Mouse (Mus musculus) kidney, adult 2 months (tissue): Measurements from ENCODE around the gene Anks1.

Experiments used
- CTCF ChIP-seq: fragments of 200-500 bp; conservative IDR thresholded peaks from 2 replicates; pipeline ENCODE4 v1.5.1; 2011; ENCODE audit warnings: low read depth, mild to moderate bottlenecking, control low read depth, low read length, moderate library complexity, mixed read lengths; ENCODE audit not compliant: insufficient read depth, insufficient read length
- POLR2A ChIP-seq: fragments of 200-500 bp; IDR thresholded peaks from one replicate; pipeline ENCODE4 v1.6.1; 2011; ENCODE audit warnings: low read depth, low read length, control low read depth

GRCm38 (mm10) chr17:28015068-28015730, 106.1 kb downstream of the Anks1 start:
- no peak; the same call in 1 of the 2 replicates for TF ChIP-seq CTCF
- TF ChIP-seq POLR2A = no peak
